Mouse (Mus musculus): ENCODE data around the gene St6gal1. TPM values are rescaled to one million over a fixed set of nuclear protein-coding genes. Genes with fewer than 3 reads are reported as not detected.
A peak's percentile ranks its signal among the peaks of the same experiment; 100 is the strongest.

St6gal1 gene
- polyA plus RNA-seq, 1 experiment from 2014 or later: 22.4 TPM

- peaks cover 3% of the 10 kb centered on the region; the same call in 1 of the 2 replicates for H3K4me1 ChIP-seq (replicated peaks; ENCODE audit: control insufficient read depth, insufficient read depth, low read length)
- H3K4me3 ChIP-seq (ENCODE audit: low read depth, low read length): no peak overlapping the region
- H3K4me2 ChIP-seq (ENCODE audit: low read length): no peak overlapping the region
- DNase-seq (ENCODE audit: low spot score) (no peak), ATAC-seq (replicated peaks; ENCODE audit: low FRiP score, low TSS enrichment, low read depth) (no peak)
- no peaks in the 10 kb centered on the region for H3K9me3 ChIP-seq (ENCODE audit: control insufficient read depth, low read length)
- 40% methylated on average over 3 of the region's 3 CpGs for WGBS
- no peaks in the 10 kb centered on the region for H3K27me3 ChIP-seq (replicated peaks; ENCODE audit: control insufficient read depth, insufficient read depth, low read length)
- no peak overlapping the region for H3K9ac ChIP-seq (ENCODE audit: low read length)
- no peaks in the 10 kb centered on the region for H3K36me3 ChIP-seq (ENCODE audit: control insufficient read depth, insufficient read depth, low read length)
- H3K27ac ChIP-seq (ENCODE audit: low read depth): no peak overlapping the region
Measured at GRCm38 (mm10) chr16:23401959-23402358, 177.4 kb downstream of the St6gal1 start.

DNA sequence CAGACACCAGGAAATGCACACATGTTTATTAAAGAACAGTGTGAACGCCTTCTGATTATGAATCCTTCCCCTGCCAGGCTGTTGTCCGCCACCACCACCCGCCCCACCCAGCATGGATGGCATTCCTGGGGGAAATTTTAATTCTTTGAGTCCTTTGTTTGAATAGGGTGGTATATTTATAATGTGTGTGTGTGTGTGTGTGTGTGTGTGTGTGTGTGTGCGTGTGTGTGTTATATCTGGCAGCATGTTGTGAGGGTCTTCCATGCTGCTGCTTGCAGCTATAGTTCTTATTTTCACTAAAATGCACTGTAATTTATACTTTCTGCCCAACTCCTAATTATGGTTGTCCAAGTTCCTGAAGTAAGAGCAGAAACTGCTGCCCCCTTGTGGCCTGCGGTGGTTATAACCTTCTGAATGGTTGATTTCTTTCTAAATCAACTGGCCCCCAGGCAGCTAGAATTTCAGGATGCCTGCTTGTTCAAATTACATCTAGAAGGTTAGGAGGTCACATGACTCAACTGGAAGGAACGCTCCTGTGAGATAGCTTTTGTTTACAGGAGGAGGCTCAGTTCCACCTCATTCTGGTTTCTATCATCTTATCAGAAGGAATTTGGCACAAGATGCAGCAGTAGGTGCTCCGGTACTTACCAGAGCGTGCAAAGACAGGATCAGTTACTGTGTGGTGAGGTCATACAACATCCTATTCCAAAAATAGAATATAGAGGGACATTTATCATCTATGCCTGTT, 178.6 kb downstream of the St6gal1 start:
- peak; percentile 90 for DNase-seq (ENCODE audit: low spot score)
- no peak overlapping the region for H3K4me3 ChIP-seq (ENCODE audit: low read depth, low read length)
- H3K4me1 ChIP-seq (replicated peaks; ENCODE audit: control insufficient read depth, insufficient read depth, low read length): peaks cover 3% of the 10 kb centered on the region; the same call in 1 of the 2 replicates
- no peaks in the 10 kb centered on the region for H3K27me3 ChIP-seq (replicated peaks; ENCODE audit: control insufficient read depth, insufficient read depth, low read length)
- no peak overlapping the region for H3K27ac ChIP-seq (ENCODE audit: low read depth)
- WGBS: 33% methylated on average over 8 of the region's 8 CpGs
- no peak overlapping the region for H3K4me2 ChIP-seq (ENCODE audit: low read length)
- H3K9me3 ChIP-seq (ENCODE audit: control insufficient read depth, low read length): no peaks in the 10 kb centered on the region
- no peaks in the 10 kb centered on the region for H3K36me3 ChIP-seq (ENCODE audit: control insufficient read depth, insufficient read depth, low read length)
- H3K9ac ChIP-seq (ENCODE audit: low read length): no peak overlapping the region
- ATAC-seq (replicated peaks; ENCODE audit: low FRiP score, low TSS enrichment, low read depth): peak; percentile 63

Other genes with a start within 250 kb of the St6gal1 start
- gene Kng2, start 195.3 kb upstream of the St6gal1 start, polyA plus RNA-seq (2014; fragmentation: Nextera tagmentation; extraction: Ambion mirVana): not detected in 2 replicates
- not detected in 2 replicates for gene Kng1, start 166.9 kb upstream of the St6gal1 start, polyA plus RNA-seq (2014; fragmentation: Nextera tagmentation; extraction: Ambion mirVana)
- gene Eif4a2, start 117.3 kb upstream of the St6gal1 start, polyA plus RNA-seq (2014; fragmentation: Nextera tagmentation; extraction: Ambion mirVana): 218 and 243 TPM in 2 replicates
- gene Rfc4, start 97.0 kb upstream of the St6gal1 start, polyA plus RNA-seq (2014; fragmentation: Nextera tagmentation; extraction: Ambion mirVana): 126 and 136 TPM in 2 replicates
- not detected in 2 replicates for gene Adipoq, start 78.2 kb upstream of the St6gal1 start, polyA plus RNA-seq (2014; fragmentation: Nextera tagmentation; extraction: Ambion mirVana)
- not detected in 2 replicates for gene Rtp1, start 204.4 kb downstream of the St6gal1 start, polyA plus RNA-seq (2014; fragmentation: Nextera tagmentation; extraction: Ambion mirVana)